Mouse (Mus musculus) B cell, adult 67 days (primary cell): ENCODE data around the gene Xirp2. TPM values are rescaled to one million over a fixed set of nuclear protein-coding genes. Genes with fewer than 3 reads are reported as not detected.

Experiments used
- total RNA-seq, 2 experiments: library from RNA; stranded (reverse); gene quantifications; 4 replicates each; pipeline ENCODE4 v1.2.4; 2023

Xirp2 gene
- not detected for total RNA-seq

GRCm38 (mm10) chr2:67445780-67446179, at the start of gene Xirp2:
Xirp2 (plus strand) TSS chr2:67446002.

GRCm38 (mm10) chr2:67413425-67413824, 32.4 kb upstream of the Xirp2 start, which contains the start of gene Gm21830:
Gm21830 (plus strand) TSS chr2:67413725.

GRCm38 (mm10) chr2:67433081-67433480, 12.7 kb upstream of the Xirp2 start, which contains the start of gene Gm26727:
Gm26727 (minus strand) TSS chr2:67433181.

GRCm38 (mm10) chr2:67565480-67566331, 119.9 kb downstream of the Xirp2 start, which contains the start of gene B3galt1:
B3galt1 (plus strand) TSS chr2:67565871.

Other genes with a start within 250 kb of the Xirp2 start
- not detected for gene Gm21830, start 32.3 kb upstream of the Xirp2 start, total RNA-seq
- not detected for gene Gm26727, start 12.8 kb upstream of the Xirp2 start, total RNA-seq
- gene B3galt1, start 119.9 kb downstream of the Xirp2 start, total RNA-seq, result not detected